Mouse (Mus musculus): ENCODE measurements around the gene Foxp1. TPM values are rescaled to one million over a fixed set of nuclear protein-coding genes. Genes with fewer than 3 reads are reported as not detected.

Gene Foxp1
- polyA plus RNA-seq, 1 experiment from 2014 or later: 52.4 TPM

DNA sequence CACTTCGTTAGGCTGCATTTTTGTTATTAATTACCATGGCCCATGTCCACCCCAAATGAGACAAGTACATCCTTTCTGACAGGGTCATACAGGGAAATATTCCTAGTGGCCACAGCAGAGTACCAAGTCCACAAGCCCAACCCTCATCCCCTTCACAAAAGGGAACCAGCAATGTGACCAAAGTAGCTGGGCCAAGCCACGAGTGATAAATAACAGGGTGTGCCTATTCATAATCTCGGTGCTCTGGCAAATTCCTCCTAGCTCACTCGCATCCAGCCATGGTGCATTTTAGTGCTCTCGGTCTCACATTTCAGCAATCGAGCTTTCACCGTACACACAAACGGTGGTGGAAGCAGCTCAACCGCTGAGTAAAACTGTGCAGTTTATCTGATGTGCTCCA is 119.6 kb downstream of the Foxp1 start:
- no peaks in the 10 kb centered on the region for H3K4me1 ChIP-seq (ENCODE audit: control insufficient read depth, insufficient read depth, low read length)
- 65% methylated on average over 9 of the region's 9 CpGs for WGBS
- H3K9ac ChIP-seq (replicated peaks; ENCODE audit: low read depth, low read length): no peak overlapping the region
- ATAC-seq (ENCODE audit: low read depth): no peak
- no peak overlapping the region for H3K4me2 ChIP-seq (ENCODE audit: low read depth, low read length)
- H3K36me3 ChIP-seq (ENCODE audit: control insufficient read depth, insufficient read depth, low read length): no peaks in the 10 kb centered on the region
- H3K27me3 ChIP-seq (ENCODE audit: control insufficient read depth, insufficient read depth, low read length): no peaks in the 10 kb centered on the region
- H3K9me3 ChIP-seq (ENCODE audit: control insufficient read depth, low read length): no peaks in the 10 kb centered on the region
- H3K27ac ChIP-seq (ENCODE audit: low read depth, low read length): no peak overlapping the region
- H3K4me3 ChIP-seq (ENCODE audit: low read depth, low read length): no peak overlapping the region

DNA sequence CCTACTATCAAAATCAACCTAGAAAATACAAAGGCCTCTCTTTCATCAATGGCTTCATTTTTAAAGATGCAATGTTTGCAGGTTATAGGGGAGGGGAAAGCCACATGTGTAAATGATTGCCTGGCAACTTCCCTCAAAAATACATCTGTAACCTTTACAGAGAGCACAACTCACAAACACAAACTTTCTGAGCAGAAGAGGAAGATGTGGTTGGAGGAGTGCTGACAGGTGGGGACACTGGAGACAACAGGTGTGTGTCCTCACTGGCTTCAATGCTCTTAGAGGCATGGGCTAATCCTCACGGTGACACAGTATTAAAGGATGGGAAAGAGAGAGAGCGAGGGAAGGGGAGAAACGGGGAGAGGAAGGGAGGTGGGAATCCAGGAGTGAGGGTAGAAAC is 120.2 kb downstream of the Foxp1 start:
- 84% methylated on average over 3 of the region's 3 CpGs for WGBS
- ATAC-seq (ENCODE audit: low read depth): no peak
- H3K27me3 ChIP-seq (ENCODE audit: control insufficient read depth, insufficient read depth, low read length): no peaks in the 10 kb centered on the region

GRCm38 (mm10) chr6:99401801-99402200 is 120.7 kb downstream of the Foxp1 start:
- WGBS: 82% methylated on average over 6 of the region's 6 CpGs
- no peak for ATAC-seq (ENCODE audit: low read depth)
- Histone ChIP-seq H3K9me3 (ENCODE audit: control insufficient read depth, low read length) (no peaks in the 10 kb centered on the region), H3K4me3 (ENCODE audit: low read depth, low read length) (no peak overlapping the region), H3K36me3 (ENCODE audit: control insufficient read depth, insufficient read depth, low read length) (no peaks in the 10 kb centered on the region), H3K9ac (replicated peaks; ENCODE audit: low read depth, low read length) (no peak overlapping the region), H3K27ac (ENCODE audit: low read depth, low read length) (no peak overlapping the region), H3K4me1 (ENCODE audit: control insufficient read depth, insufficient read depth, low read length) (no peaks in the 10 kb centered on the region), H3K4me2 (ENCODE audit: low read depth, low read length) (no peak overlapping the region), H3K27me3 (ENCODE audit: control insufficient read depth, insufficient read depth, low read length) (no peaks in the 10 kb centered on the region)

More for the DNA sequence above, 120.2 kb downstream of the Foxp1 start:
- no peak overlapping the region for H3K4me2 ChIP-seq (ENCODE audit: low read depth, low read length)
- no peaks in the 10 kb centered on the region for H3K36me3 ChIP-seq (ENCODE audit: control insufficient read depth, insufficient read depth, low read length)
- H3K4me1 ChIP-seq (ENCODE audit: control insufficient read depth, insufficient read depth, low read length): no peaks in the 10 kb centered on the region
- H3K9me3 ChIP-seq (ENCODE audit: control insufficient read depth, low read length): no peaks in the 10 kb centered on the region
- no peak overlapping the region for H3K9ac ChIP-seq (replicated peaks; ENCODE audit: low read depth, low read length)
- H3K27ac ChIP-seq (ENCODE audit: low read depth, low read length): no peak overlapping the region
- no peak overlapping the region for H3K4me3 ChIP-seq (ENCODE audit: low read depth, low read length)

DNA sequence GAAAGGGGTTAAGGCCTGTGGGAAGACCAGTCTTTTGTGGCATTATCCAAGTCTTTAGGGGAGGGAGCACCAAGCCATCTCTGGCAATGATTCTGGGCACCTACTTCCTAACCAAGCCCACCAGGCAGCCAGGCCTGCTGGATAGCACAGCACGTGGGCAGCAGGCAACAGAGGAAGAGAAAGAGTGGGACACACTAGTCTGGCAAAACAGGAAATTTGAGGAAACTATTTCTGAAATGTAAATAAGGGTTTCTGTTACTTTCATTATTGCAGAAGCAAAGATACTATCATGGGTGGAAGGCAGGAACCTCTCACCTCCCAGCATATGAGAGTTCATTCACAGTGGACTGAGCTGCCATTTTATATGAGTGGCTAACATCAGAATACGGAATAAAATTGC is 121.3 kb downstream of the Foxp1 start:
- Histone ChIP-seq H3K4me2 (ENCODE audit: low read depth, low read length) (no peak overlapping the region), H3K27me3 (ENCODE audit: control insufficient read depth, insufficient read depth, low read length) (no peaks in the 10 kb centered on the region), H3K9me3 (ENCODE audit: control insufficient read depth, low read length) (no peaks in the 10 kb centered on the region), H3K4me3 (ENCODE audit: low read depth, low read length) (no peak overlapping the region), H3K4me1 (ENCODE audit: control insufficient read depth, insufficient read depth, low read length) (no peaks in the 10 kb centered on the region), H3K9ac (replicated peaks; ENCODE audit: low read depth, low read length) (no peak overlapping the region), H3K27ac (ENCODE audit: low read depth, low read length) (no peak overlapping the region), H3K36me3 (ENCODE audit: control insufficient read depth, insufficient read depth, low read length) (no peaks in the 10 kb centered on the region)
- 21% methylated on average over 2 of the region's 2 CpGs for WGBS
- no peak for ATAC-seq (ENCODE audit: low read depth)

DNA sequence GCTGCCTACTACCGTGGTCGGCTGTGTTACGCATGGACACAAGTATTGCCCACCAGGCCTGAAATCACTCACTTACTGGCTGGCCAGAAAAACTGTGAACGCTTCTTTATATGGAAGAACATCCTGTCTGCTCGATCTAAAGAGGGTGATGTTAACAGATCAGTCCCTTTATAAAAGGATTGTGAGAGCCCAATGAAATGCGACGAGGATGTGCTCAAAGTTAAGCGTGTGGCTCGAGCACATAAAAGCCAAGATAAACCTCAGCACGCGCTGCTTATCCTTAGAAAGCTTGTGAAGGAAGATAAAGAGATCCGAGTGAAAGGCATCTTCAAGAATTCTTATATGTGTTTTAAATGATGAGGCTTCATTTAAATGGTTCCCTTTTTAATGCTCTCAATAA is 126.8 kb downstream of the Foxp1 start:
- no peaks in the 10 kb centered on the region for H3K4me1 ChIP-seq (ENCODE audit: control insufficient read depth, insufficient read depth, low read length)
- WGBS: 53% methylated on average over 12 of the region's 12 CpGs
- no peak for ATAC-seq (ENCODE audit: low read depth)
- no peaks in the 10 kb centered on the region for H3K36me3 ChIP-seq (ENCODE audit: control insufficient read depth, insufficient read depth, low read length)
- no peak overlapping the region for H3K4me3 ChIP-seq (ENCODE audit: low read depth, low read length)
- no peak overlapping the region for H3K4me2 ChIP-seq (ENCODE audit: low read depth, low read length)
- no peak overlapping the region for H3K9ac ChIP-seq (replicated peaks; ENCODE audit: low read depth, low read length)
- H3K27me3 ChIP-seq (ENCODE audit: control insufficient read depth, insufficient read depth, low read length): no peaks in the 10 kb centered on the region
- H3K9me3 ChIP-seq (ENCODE audit: control insufficient read depth, low read length): no peaks in the 10 kb centered on the region
- no peak overlapping the region for H3K27ac ChIP-seq (ENCODE audit: low read depth, low read length)

- Histone ChIP-seq H3K4me3 (ENCODE audit: low read depth, low read length) (no peak overlapping the region), H3K27ac (ENCODE audit: low read depth, low read length) (no peak overlapping the region), H3K9ac (replicated peaks; ENCODE audit: low read depth, low read length) (no peak overlapping the region), H3K27me3 (ENCODE audit: control insufficient read depth, insufficient read depth, low read length) (no peaks in the 10 kb centered on the region), H3K4me1 (ENCODE audit: control insufficient read depth, insufficient read depth, low read length) (no peaks in the 10 kb centered on the region), H3K36me3 (ENCODE audit: control insufficient read depth, insufficient read depth, low read length) (no peaks in the 10 kb centered on the region), H3K4me2 (ENCODE audit: low read depth, low read length) (no peak overlapping the region), H3K9me3 (ENCODE audit: control insufficient read depth, low read length) (no peaks in the 10 kb centered on the region)
- WGBS: 74% methylated on average over 5 of the region's 5 CpGs
- ATAC-seq (ENCODE audit: low read depth): no peak
Measured at GRCm38 (mm10) chr6:99394801-99395200, 127.7 kb downstream of the Foxp1 start.

GRCm38 (mm10) chr6:99392484-99392883 is 130.0 kb downstream of the Foxp1 start:
- H3K4me2 ChIP-seq (ENCODE audit: low read depth, low read length): no peak overlapping the region
- no peak for ATAC-seq (ENCODE audit: low read depth)
- H3K36me3 ChIP-seq (ENCODE audit: control insufficient read depth, insufficient read depth, low read length): no peaks in the 10 kb centered on the region

GRCm38 (mm10) chr6:99388741-99389675 is 133.5 kb downstream of the Foxp1 start:
- H3K4me3 ChIP-seq (ENCODE audit: low read depth, low read length): no peak overlapping the region
- H3K4me2 ChIP-seq (ENCODE audit: low read depth, low read length): no peak overlapping the region
- no peaks in the 10 kb centered on the region for H3K36me3 ChIP-seq (ENCODE audit: control insufficient read depth, insufficient read depth, low read length)
- H3K9me3 ChIP-seq (ENCODE audit: control insufficient read depth, low read length): no peaks in the 10 kb centered on the region
- H3K9ac ChIP-seq (replicated peaks; ENCODE audit: low read depth, low read length): no peak overlapping the region
- no peaks in the 10 kb centered on the region for H3K27me3 ChIP-seq (ENCODE audit: control insufficient read depth, insufficient read depth, low read length)
- H3K4me1 ChIP-seq (ENCODE audit: control insufficient read depth, insufficient read depth, low read length): no peaks in the 10 kb centered on the region
- H3K27ac ChIP-seq (ENCODE audit: low read depth, low read length): no peak overlapping the region; the same call in 1 of the 2 replicates
- 73% methylated on average over 19 of the region's 19 CpGs for WGBS
- ATAC-seq (ENCODE audit: low read depth): no peak

More at GRCm38 (mm10) chr6:99392484-99392883, 130.0 kb downstream of the Foxp1 start:
- H3K9ac ChIP-seq (replicated peaks; ENCODE audit: low read depth, low read length): no peak overlapping the region
- H3K9me3 ChIP-seq (ENCODE audit: control insufficient read depth, low read length): no peaks in the 10 kb centered on the region
- WGBS: 95% methylated on average over 6 of the region's 6 CpGs
- no peak overlapping the region for H3K4me3 ChIP-seq (ENCODE audit: low read depth, low read length)
- H3K27me3 ChIP-seq (ENCODE audit: control insufficient read depth, insufficient read depth, low read length): no peaks in the 10 kb centered on the region
- no peak overlapping the region for H3K27ac ChIP-seq (ENCODE audit: low read depth, low read length)
- no peaks in the 10 kb centered on the region for H3K4me1 ChIP-seq (ENCODE audit: control insufficient read depth, insufficient read depth, low read length)

GRCm38 (mm10) chr6:99388023-99388422 is 134.5 kb downstream of the Foxp1 start:
- Histone ChIP-seq H3K36me3 (ENCODE audit: control insufficient read depth, insufficient read depth, low read length) (no peaks in the 10 kb centered on the region), H3K27ac (ENCODE audit: low read depth, low read length) (no peak overlapping the region), H3K4me2 (ENCODE audit: low read depth, low read length) (no peak overlapping the region), H3K9ac (replicated peaks; ENCODE audit: low read depth, low read length) (no peak overlapping the region), H3K27me3 (ENCODE audit: control insufficient read depth, insufficient read depth, low read length) (no peaks in the 10 kb centered on the region), H3K9me3 (ENCODE audit: control insufficient read depth, low read length) (no peaks in the 10 kb centered on the region), H3K4me1 (ENCODE audit: control insufficient read depth, insufficient read depth, low read length) (no peaks in the 10 kb centered on the region), H3K4me3 (ENCODE audit: low read depth, low read length) (no peak overlapping the region)
- ATAC-seq (ENCODE audit: low read depth): no peak
- WGBS: 90% methylated on average over 5 of the region's 5 CpGs
